Mouse (Mus musculus): ENCODE data around the gene Itprid2.

Itprid2 gene

DNA sequence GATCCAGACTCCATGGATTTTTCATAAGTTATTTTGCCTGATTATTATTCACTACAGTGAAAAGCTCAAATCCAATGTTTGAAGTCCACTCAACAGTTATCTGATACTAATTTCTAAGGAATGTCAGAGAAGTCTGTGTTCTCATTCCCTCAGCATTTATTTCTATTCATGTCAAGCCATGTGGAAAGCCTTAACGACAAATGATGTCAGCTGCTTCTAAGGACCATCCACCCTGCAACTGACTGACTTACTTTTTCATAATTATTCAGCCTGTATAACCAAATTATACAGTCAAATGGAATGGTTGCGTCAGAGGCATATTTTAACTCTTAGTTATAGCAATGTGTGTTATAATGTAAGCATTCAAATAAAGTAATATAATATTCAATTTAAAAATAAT, 80.8 kb downstream of the Itprid2 start:
- DNase-seq, result no peak

DNA sequence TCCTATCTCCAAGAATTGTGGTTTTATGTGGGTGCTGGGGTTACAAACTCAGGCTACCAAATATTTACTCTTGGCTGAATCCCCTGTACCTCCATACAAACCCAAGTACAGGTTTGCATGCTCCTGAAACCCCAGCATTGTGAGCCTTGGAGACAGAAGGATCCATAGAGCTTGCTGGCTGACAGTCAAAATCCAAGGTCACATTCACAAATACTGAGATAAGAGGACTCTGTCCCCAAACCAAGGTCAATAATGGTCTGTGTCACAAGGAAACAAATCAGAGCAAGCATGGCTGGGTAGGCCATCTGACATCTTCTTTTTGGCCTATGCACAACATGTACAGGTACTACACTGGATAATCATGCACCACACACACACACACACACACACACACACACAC, 82.7 kb downstream of the Itprid2 start:
- no peak for DNase-seq

DNA sequence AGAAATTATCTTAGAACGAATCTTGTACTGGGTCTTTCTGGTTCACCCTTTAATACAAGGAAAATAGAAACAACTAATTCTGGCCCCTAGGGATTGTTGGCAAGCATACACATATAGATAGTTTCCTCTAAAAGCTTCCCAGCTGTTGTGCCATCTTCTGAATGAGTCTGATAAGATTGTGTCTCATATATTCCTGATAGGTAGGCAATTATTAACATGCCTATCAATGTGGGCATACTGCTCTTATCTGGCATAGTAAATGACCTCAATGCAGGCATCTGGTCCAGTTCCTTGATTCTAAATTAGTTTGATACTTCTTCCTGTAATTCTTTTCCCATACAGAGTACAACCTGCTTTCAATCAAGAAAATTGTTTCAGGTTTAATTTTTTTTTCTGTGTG, 87.3 kb downstream of the Itprid2 start:
- DNase-seq, result no peak
